Mouse (Mus musculus) right cerebral cortex, postnatal 14 days (tissue): ENCODE results near the gene Kat6b.

ENCODE experiments used
- DNase-seq: peaks from one replicate; pipeline ENCODE4 v3.0.0; 2022

Kat6b gene

GRCm38 (mm10) chr14:21673100-21673499 is 191.9 kb downstream of the Kat6b start:
- DNase-seq: no peak

GRCm38 (mm10) chr14:21674471-21674870 is 193.2 kb downstream of the Kat6b start:
- DNase-seq: no peak

- no peak for DNase-seq
These were observed 195.0 kb downstream of the Kat6b start for GRCm38 (mm10) chr14:21676223-21676622.

GRCm38 (mm10) chr14:21678509-21679285 is 197.5 kb downstream of the Kat6b start:
- peak; percentile 63 for DNase-seq

GRCm38 (mm10) chr14:21679631-21680201 is 198.5 kb downstream of the Kat6b start:
- DNase-seq: no peak

- no peak for DNase-seq
These were observed 201.5 kb downstream of the Kat6b start for GRCm38 (mm10) chr14:21682681-21683129.

GRCm38 (mm10) chr14:21683834-21684233 is 202.6 kb downstream of the Kat6b start:
- no peak for DNase-seq

- no peak for DNase-seq
These were observed 204.3 kb downstream of the Kat6b start for GRCm38 (mm10) chr14:21685411-21686146.

- DNase-seq: no peak
These were observed 205.4 kb downstream of the Kat6b start for GRCm38 (mm10) chr14:21686376-21687279.

- no peak for DNase-seq
These were observed 209.8 kb downstream of the Kat6b start for GRCm38 (mm10) chr14:21691070-21691469.

GRCm38 (mm10) chr14:21695020-21695419 is 213.8 kb downstream of the Kat6b start:
- DNase-seq: no peak

GRCm38 (mm10) chr14:21696186-21696830 is 215.1 kb downstream of the Kat6b start:
- DNase-seq: no peak

- DNase-seq: no peak
These were observed 221.5 kb downstream of the Kat6b start for GRCm38 (mm10) chr14:21702691-21703090.

GRCm38 (mm10) chr14:21703255-21703654 is 222.0 kb downstream of the Kat6b start:
- no peak for DNase-seq

- no peak for DNase-seq
These were observed 224.2 kb downstream of the Kat6b start for GRCm38 (mm10) chr14:21705462-21705861.

GRCm38 (mm10) chr14:21706759-21707571 is 225.7 kb downstream of the Kat6b start:
- DNase-seq: peak; percentile 49

- no peak for DNase-seq
These were observed 228.3 kb downstream of the Kat6b start for GRCm38 (mm10) chr14:21709545-21709944.

GRCm38 (mm10) chr14:21711231-21711630 is 230.0 kb downstream of the Kat6b start:
- DNase-seq: no peak

- DNase-seq: no peak
These were observed 233.3 kb downstream of the Kat6b start, which contains the start of gene Dupd1 for GRCm38 (mm10) chr14:21714486-21714885. Gene Dupd1 (minus strand): TSS chr14:21714576.

- DNase-seq: no peak
These were observed 238.6 kb downstream of the Kat6b start for GRCm38 (mm10) chr14:21719646-21720383.
